Mouse (Mus musculus): ENCODE data around the gene Pkp4.

DNA sequence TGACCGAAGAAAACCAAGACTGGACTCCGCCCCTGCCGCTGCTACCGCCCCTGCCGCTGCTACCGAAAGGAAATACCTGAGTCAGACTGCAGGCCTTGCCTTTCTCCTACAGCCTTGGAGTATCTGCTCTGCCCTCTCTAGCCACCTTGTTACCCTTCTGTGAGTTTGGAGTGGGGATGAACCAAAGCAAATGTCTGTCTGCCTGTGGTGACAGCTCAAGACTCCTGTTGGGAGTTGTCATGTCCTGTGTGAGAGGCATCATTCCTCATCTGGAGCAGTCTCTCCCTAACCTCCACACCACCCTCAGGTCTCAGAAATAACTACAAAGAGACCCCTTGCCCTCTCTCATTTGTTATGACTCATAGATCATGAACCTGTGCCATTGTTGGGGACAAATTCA, 122.3 kb downstream of the Pkp4 start:
- TF ChIP-seq POLR2A (IDR thresholded peaks at IDR 0.05; ENCODE audit: borderline replicate concordance, extremely low read depth, insufficient read depth, insufficient read length, poor library complexity, severe bottlenecking) (no peak), CTCF (IDR thresholded peaks at IDR 0.05; ENCODE audit: borderline replicate concordance, extremely low read depth, insufficient read depth, insufficient read length) (no peak)
